Mouse (Mus musculus) left cerebral cortex, postnatal 25 days (tissue): ENCODE results near the gene Vstm2a. TPM values are rescaled to one million over a fixed set of nuclear protein-coding genes. Genes with fewer than 3 reads are reported as not detected.

Experiments
- DNase-seq, 2 experiments: peaks; one replicate each; pipeline ENCODE4 v3.0.0; 2022; ENCODE audit warnings: low spot score in 2 of 2, mixed read lengths in 1 of 2
- intact Hi-C: fragments of 180-260 bp; cut with DNase I; formaldehyde crosslinking; loops from one replicate; pipeline ENCODE4 v1.15.1; 2025
- total RNA-seq, 2 experiments: library from RNA; stranded (reverse); gene quantifications; 2 replicates each; pipeline ENCODE4 v1.2.3; 2021

The Vstm2a gene
- 100 to 1,000 TPM; 144 TPM for total RNA-seq

DNA sequence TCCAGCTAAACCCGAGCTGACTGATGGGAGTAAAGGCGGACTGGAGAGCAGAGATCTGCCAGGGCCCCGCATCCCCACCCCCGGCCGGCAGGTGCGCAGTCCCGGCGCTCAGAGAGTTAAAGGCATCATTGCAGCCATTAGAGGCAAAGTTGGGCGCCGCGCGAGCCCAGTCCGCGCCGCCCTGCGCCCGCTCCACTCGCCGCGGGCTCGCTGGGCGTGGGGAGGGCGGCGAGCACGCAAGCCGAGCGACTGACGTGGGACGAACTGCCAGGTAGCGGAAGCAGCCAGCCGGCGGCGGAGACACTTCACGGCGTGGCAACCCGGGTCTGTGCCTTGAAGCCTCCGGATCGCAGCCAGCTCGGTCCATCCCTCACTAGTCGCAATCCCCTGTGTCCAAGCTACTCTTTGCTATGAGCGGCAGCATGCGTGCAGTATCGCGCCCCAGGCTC lies at the start of gene Vstm2a:
TSS of gene Vstm2a (plus strand) at position 252 of the 449 bp plus-strand sequence.
- peak; percentile 78 to 83 for DNase-seq
- intact Hi-C loops, result no loop called here

DNA sequence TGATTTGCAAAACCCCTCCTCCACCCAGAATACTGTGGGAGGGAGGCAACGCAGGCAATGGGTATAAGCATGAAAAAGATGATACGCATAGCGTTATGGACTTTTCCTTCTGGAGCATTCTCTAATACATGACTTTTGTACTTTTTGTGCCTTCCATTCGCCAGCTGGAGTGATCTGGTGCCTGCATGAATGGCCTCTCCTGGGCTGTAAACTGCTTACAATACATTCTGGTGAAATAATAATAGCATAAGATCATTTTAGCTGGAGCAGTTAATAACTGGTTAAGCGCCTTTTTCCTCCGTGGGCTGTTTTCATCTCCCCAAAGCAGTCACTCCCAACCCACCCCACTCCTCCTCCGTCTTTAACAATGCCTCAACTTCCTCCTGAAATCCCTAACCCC lies 513 bp upstream of the Vstm2a start:
- intact Hi-C loops, result no loop called here
- peak in 1 of 2 experiments; percentile 41 for DNase-seq

DNA sequence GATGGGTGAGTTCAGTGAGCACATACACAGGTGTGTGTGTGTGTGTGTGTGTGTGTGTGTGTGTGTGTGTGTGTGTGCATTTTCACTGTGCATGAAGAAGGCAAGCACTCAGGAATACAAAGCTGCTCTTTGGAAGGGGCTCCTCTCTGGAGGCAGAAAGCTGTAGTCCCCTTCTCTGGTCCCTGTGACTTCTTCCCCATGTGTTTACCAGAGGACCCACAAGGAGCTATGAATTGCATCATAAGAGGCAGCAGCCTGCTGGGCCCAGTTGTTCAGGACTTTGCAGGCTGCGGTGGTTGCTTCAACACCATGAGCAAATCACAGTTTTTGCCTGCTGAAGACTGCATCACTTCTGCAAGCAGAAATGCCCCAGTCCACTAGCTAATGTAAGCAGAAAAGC lies 776 bp downstream of the Vstm2a start:
- intact Hi-C loops, result no loop called here
- DNase-seq, result peak in 1 of 2 experiments; percentile 47

DNA sequence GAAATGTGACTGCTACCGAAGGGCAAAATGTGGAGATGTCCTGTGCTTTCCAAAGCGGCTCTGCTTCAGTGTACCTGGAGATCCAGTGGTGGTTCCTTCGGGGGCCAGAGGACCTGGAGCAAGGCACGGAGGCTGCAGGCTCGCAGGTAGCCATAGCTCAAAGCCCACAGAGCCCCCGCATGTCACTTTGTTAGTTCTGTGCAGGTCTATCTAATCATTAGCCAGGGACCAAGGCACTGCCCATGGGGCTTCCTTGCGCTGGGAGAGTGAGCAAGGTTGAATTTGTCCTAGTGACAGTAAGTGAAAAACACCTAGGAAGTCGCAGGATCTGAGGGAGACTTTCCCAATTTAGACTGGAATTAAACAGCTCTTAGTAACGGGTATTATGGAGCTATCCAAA lies 2.4 kb downstream of the Vstm2a start:
- DNase-seq, result peak; percentile 31 to 32
- intact Hi-C loops, result loop anchor here (2.0 kb wide), 1 partner anchor 143 kb away; no protein-coding TSS in a partner anchor

DNA sequence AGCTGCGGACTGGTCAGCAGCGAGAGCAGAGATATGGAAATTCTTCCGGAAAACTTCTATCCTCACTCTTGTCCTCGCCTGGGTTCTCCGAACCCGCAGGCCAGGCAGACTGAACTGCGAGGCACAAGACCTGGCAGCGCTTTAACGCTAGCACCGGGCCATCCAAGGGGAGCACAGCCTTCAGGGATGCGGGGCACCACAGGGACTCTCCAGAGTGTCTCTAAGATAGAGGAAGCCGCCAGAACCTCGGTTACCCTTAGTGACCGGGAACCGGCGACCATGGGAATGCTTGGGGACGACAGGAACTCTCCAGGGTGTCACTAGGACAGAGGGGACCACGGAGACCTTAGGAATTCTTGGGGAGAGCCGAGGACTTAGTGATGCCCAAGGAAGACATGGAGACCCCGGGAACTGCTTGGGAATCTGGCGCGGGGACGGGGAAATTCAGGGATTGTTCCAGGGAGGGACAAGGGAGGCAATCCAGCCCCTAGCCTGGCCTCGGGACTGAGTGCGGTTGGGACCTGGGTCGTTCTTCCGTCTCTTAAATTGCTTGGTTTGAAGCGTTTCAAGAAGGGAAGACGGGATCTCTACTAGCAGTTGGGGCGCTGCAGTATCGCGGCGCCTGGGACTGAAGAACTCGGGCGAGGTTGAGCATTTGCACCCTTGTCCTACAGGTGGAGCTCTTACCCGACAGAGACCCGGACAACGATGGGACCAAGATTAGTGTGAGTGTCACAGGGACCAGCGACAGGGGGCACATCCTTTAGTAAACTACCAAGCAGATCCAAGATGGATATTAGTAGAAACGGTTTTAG lies 3.4 kb downstream of the Vstm2a start:
- DNase-seq, result peak; percentile 81 to 89
- intact Hi-C loops, result loop anchor here (2.0 kb wide), 1 partner anchor 142 kb away; no protein-coding TSS in a partner anchor

DNA sequence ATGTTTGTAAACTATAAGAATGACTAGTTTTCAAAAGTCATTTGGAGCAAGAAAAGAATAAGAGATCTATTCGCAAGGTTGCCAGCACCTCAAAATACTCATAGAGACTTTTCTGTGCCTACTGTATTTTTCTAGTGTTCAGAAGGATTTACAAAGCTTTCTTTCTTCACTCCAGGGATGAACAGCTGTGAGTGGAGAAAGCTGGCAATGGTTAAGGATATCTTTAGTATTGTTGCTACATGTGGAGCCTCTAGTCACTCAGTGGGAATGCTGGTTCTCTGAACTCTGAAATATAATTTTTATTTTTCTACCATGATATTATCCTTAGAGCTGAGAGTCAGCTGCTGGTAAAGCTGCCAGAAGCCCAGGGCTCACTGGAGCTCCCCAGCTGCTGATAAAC lies 10.9 kb downstream of the Vstm2a start:
- DNase-seq, result peak in 1 of 2 experiments; percentile 66
- intact Hi-C loops, result no loop called here

DNA sequence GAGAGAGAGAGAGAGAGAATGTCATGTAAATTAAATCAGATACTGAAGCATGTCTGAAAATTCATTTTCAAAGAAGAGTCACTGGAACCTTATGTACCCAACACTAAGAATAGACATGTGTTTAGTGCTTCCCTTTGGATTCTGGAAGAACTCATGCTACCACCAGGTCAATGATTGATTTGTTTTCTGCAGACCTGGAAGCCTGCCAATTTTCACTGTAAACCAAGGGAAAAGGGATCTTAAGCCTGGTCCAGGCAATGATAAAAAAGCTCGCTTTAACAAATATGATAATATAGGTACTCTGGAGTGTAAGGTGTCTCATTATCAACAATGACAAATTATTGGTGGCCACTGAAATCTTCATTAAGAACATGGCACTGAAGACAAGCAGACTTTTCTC lies 32.9 kb downstream of the Vstm2a start:
- no peak for DNase-seq
- intact Hi-C loops, result no loop called here

DNA sequence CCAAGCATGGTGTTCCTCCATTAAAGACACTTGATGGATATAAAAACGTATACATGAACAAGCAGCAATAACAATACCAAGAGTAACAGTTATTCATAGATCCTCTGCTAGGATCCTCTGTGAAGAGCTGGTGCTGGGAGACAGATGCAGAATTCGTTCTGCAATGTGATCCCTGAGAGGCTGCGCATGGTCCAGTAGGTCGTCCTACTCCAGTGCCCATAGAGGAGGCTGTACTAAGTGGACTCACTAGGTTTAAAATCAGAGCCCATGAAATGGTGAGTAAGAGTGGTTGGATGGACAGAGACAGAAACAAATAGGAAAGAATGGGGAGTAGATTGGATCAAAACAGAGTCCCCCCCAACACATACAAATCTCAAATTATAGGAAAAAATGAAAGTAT lies 35.4 kb downstream of the Vstm2a start:
- intact Hi-C loops, result no loop called here

DNA sequence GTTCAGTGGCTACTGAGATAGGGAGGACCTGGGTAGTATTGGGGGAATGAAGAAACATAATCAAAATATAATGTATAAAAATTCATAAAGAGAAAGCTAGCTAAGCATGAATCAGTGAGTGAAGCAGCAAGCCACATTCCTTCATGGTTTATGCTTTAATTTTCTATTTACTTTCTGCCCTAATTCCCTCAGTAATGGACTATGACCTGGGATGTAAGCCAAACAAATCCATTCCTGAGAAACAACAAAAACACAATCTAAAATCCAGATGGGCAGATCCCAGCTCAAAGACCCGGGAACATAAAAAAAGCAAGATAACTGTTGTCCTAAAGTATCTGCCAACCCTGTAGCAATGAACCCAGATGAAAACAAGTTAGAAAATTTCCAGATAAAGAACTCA lies 39.0 kb downstream of the Vstm2a start:
- DNase-seq, result no peak
- intact Hi-C loops, result no loop called here

More for the DNA sequence above, 35.4 kb downstream of the Vstm2a start:
- no peak for DNase-seq

DNA sequence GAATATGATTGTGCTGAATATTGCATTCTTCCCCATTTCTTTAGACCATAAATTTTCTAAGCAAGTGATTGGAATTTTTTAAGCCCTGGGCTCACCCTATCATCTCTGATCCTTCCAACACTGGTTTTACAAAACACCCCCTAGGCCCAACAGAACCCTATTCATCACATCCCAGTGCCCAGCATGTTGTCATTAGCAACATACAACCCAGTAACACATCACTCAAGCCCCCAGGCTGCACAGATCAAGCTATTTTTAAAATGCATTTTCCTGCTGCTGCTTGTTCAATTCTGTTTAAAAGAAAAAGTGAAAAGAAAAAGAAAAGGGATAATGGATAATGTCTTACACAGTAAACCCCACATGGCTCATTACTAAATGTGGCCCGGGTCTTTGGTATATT lies 42.0 kb downstream of the Vstm2a start:
- DNase-seq, result no peak
- intact Hi-C loops, result no loop called here

DNA sequence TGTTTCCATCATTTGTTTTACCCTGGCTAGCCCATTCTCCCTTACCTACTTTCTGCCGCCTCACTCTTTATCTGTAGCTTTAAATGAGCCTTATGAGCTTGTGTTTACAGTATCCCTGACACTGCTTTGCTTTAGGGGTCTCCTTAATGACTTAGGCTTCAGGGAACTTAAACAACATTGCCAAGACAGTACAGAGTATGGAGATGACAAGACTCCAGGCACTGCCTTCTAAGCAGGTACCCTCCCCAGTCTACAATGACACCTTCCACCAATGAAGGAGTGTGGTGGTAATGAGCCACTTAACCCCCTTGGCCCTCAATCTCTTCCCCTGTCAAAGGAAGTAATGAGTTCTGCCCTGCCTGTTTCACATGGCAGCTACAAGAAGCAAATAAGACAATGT lies 42.4 kb downstream of the Vstm2a start:
- DNase-seq, result no peak
- intact Hi-C loops, result no loop called here

DNA sequence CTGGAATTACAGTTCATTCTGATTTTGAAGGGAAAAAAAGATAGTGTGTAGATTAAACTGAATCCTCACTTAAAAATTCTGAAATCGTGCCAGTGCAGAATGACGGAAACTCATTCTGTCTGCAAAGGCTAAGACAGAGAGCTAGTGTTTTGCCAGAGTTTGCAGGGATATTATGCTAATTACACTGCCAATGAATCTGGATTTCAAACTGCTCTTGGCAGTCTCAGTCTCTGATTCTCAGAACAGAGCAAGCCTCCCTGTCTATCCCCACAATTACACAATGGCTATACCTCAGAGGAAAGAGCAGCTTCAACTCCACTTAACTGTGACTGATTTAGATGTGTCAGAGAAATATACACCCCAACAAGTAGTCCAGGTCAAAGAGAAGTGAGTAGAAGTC lies 43.2 kb downstream of the Vstm2a start:
- intact Hi-C loops, result no loop called here
- DNase-seq, result peak; percentile 13 to 76

DNA sequence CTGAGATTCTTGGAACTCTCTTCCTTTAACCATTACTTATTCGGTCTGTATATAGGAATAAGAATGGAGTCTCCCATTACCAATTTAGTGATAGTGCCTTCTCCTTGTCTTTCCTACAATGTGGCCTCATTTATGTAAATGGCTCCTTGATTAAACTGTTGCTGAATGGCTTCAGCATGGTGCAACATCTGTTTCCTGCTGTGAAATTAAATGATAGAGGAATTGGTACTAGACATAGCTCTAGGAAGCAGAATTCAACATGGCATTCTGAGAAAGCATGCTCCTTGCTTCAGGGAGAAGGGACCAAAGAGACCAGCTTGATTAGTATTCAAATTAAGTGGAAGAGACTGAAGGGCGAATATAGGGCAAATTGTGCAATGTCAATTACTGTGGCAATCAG lies 57.6 kb downstream of the Vstm2a start:
- intact Hi-C loops, result no loop called here
- no peak for DNase-seq

DNA sequence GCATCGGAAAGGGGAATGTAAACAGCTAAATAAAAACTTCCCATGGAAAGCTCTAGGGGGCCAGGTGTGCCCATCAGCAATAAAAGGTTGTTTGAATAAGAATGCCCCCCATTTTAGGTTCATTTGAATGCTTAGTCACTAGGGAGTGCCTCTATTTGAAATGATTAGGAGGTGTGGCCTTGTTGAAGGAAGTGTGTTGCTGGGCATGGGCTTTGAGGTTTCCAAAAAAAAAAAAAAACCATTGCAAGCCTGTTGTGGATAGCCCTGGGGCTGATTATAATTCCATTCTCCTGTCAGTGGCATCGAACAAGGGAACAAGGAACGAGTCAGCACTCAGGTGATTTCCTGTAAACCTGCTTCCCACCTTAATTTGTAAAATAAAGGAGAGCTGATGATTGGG lies 87.7 kb downstream of the Vstm2a start:
- no peak for DNase-seq
- intact Hi-C loops, result no loop called here

DNA sequence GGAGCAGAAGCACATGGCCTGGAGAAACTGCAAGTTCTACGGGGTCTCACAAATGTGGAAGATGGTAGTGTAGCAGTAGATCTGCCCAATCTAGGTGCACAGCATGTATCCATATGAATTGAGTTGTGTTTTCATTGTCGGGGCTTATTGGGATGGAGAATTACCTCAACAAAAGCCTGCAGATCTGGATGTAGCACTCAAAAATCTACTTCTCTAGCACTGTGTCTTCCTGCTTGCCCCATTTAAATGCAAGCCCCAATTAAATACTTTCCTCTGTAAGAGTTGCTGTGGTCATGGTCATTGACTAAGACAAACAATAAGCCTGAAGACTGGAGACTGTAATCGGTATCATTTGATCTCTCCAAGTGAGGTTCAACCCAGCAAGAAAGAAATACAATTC lies 88.2 kb downstream of the Vstm2a start:
- no peak for DNase-seq
- intact Hi-C loops, result no loop called here

DNA sequence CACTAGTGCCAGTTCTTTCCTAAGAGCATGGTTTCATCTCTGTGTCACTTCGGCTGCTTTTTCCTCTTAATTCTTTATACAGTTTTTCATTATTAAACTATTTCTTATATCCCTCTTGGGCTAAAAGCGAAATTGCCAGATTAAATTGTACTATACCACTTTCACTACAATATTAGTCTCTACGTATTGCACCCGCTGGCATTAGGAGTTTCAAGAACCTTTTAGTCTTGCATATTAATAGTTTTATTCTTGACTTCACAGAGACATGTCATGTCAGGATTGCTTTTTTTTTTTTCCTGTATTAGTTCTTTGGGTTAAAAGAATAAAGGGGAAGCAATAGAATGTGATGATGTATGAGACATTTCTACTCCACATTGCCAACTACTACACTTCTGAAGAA lies 94.4 kb downstream of the Vstm2a start:
- intact Hi-C loops, result no loop called here
- no peak for DNase-seq

DNA sequence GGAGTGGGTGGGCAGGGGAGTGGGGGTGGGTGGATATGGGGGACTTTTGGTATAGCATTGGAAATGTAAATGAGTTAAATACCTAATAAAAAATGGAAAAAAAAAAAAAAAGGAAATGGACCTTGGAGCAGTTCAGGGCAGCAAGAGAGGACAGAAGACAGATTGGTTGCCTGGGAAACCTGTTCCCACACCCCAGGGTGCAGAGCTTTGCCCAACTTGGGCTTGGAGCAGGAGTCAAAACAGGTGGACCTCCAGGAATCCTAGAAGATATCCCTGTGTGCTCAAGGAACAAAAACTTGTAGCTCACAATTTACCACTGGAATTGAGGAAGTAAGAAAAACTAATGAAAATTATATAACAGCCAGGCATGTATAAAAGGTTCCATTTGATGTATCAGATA lies 96.8 kb downstream of the Vstm2a start:
- DNase-seq, result no peak
- intact Hi-C loops, result no loop called here

DNA sequence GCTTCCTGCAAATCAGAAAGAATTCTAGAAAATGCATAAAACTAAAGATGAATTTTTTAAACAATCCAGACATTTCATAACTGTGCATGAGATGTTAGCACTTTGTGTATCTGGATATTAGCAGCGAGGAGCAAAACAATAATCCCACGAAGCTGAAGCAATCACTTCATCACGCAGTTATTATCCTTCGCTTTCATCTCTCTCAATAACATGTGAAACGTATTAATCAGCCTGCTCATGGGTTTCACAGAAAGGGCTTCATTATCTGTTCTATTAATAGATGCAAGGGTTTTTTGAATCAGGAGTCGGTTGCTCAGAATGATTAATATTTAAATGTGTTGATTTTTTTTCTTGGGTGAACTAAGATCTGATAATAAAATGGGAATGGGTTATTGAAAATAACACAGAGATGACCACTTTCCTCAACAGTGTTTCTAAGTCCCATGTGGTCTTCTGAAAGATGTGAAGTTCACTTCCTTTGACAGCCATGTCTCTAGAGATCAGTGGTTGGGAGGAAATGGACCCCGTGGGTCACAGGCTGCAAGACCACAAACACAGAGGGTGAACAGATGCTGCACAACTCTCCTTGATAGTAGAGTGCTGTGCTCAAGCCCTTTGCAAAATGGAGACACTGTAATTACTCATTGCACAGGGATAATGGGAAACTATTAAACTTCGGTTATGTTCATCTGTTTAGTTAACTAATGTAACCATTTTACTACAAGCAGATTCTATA lies 109.5 kb downstream of the Vstm2a start:
- no peak for DNase-seq
- intact Hi-C loops, result no loop called here

DNA sequence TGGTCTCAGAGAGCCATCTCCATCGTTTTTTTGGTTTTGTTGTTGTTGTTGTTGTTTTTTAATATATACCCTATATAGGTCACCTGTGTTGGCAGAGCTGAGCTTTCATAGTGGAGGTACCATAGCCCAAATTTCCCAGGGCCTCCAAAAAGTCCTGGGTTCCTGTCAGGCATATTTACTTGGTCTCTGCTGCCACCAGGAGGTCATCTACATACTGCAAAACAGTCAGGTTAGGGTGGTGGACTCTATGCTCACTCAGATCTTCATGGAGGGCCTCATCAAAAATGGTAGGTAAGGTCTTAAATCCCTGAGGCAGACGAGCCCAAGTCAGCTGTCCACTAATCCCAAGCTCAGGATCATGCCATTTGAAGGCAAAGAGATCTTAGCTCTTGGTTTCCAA lies 146.1 kb downstream of the Vstm2a start:
- intact Hi-C loops, result loop anchor here (2.0 kb wide), 1 partner anchor 143 kb away; no protein-coding TSS in a partner anchor
- peak; percentile 20 to 40 for DNase-seq

DNA sequence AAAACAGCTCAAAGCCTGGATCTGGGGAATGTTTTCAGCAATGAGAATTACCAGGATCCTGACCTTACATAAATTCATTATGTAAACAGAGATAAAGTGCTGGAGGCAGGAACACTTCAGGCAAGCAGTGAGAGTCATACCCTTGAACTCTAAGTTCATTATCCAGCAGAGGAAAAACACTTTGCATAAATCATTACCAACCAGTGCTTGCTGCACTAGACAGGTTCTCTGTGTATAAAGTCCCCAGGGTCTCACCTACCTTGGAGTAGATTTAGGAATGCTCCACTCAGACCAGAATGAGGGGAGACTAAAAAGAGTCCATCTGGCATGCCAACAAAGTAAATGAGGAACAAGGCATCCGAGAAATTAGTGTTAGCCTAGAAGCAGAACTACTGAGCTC lies 154.2 kb downstream of the Vstm2a start:
- no peak for DNase-seq
- intact Hi-C loops, result no loop called here

DNA sequence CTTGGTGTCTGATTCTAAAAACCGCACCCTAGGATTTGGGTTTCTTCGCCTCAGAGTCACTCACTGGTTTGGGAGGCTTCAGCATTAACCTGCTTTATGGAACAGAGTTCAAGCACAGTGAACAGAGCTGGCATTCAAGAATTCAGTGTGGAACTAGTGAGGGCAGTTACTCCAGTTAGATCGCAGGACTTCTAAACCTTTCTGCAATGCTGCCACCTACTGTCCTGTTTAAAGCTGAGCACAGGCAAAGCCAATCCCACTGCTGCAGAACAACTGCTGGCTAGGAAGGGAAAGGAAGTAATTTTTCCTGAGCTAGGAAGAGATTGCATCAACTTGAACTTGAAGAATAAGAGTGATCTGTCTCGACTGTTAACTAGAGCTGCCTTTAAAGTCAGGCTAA lies 155.1 kb downstream of the Vstm2a start:
- peak; percentile 39 to 77 for DNase-seq
- intact Hi-C loops, result no loop called here
